Mouse (Mus musculus): ENCODE results near the gene Wdr63.

Gene Wdr63

DNA sequence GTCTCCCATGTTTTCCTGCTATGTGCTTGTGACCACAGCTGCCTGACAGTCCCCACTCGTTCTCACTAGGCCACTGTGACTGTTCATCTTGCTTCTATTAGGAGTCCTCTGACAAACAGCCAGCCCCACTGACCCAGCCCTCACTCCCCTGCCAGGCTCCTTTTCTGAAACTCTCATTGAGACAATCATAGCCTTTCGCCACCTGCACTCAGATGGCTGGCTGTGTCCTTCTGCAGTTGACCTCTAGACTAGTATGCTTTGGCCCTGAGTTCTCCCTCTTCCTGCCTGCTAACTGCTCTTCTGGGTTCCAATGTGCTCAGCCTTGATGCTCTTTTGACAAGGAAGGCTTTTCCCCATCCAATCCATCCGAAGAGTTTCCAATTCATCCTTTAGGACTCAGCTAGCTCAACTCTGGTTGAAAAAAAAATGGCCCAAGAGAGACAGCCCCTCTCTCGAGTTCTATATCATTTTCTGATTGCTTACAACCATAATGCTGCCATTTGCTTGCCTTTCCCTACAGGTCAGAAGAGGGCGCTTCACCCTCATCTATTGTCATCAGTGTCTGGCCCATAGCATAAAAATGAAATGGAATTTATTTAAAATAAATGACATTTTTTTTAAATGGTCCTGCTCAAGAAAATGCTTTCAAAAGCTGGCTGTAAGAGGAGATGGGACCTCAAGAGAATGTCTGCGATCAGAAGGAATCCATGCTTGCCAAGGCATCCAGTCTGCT, 54.7 kb downstream of the Wdr63 start:
- in situ Hi-C loops (cut with MseI, MboI): no loop called here

- in situ Hi-C loops (cut with MseI, MboI): no loop called here
Observed at GRCm38 (mm10) chr3:146051277-146052007, 56.5 kb downstream of the Wdr63 start.

- in situ Hi-C loops (cut with MseI, MboI): no loop called here
Observed at GRCm38 (mm10) chr3:146049951-146050350, 58.0 kb downstream of the Wdr63 start.

DNA sequence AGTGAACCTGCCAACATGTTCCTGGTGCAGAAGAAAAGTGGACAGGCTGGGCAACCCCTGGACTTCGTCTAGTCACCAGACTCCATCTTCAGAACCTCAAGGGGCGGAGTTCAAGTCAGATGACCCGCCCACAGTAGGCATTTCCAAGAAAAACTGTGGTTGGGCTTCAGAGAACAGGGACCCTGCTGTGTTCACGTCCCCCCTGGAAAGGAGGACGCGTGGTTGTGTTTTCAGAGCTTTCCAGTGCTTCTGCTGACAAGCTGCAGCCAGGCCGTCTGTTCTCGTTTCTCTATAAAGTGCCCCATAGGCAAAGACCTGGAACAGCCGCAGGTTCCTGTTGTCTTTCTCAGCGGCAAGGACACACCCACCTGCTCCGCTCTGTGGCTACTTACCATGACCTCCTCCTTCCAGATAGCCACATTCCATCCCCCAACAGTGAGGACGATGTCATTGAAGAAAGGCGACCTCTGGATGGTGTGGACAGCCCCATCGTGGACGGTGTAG, 60.2 kb downstream of the Wdr63 start:
- in situ Hi-C loops (cut with MseI, MboI): no loop called here

GRCm38 (mm10) chr3:146046076-146046475, 61.9 kb downstream of the Wdr63 start:
- in situ Hi-C loops (cut with MseI, MboI): no loop called here

GRCm38 (mm10) chr3:146044977-146045376, 63.0 kb downstream of the Wdr63 start:
- in situ Hi-C loops (cut with MseI, MboI): no loop called here

DNA sequence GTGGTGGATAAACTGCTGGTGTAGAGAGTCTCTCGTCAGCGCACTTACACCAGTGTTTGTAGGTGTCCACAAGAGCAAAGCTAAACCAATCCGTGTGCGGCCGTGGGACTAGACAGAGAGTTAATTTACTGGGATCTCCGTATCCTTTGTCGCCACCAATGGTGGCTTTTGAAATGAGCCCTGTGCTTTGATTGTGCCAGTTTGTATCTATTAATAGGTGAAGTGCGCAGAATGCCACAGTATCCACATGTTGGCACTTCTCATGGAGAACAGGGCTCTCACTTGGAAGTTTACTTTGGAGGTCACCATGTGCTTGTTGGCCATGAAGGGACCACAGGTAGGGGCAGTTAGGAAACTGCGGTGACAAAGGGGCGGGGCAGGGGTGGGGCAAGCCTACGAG, 66.5 kb downstream of the Wdr63 start:
- in situ Hi-C loops (cut with MseI, MboI): no loop called here

GRCm38 (mm10) chr3:146039132-146039903, 68.6 kb downstream of the Wdr63 start:
- in situ Hi-C loops (cut with MseI, MboI): no loop called here

- in situ Hi-C loops (cut with MseI, MboI): no loop called here
Observed at GRCm38 (mm10) chr3:146037906-146038305, 70.0 kb downstream of the Wdr63 start.

DNA sequence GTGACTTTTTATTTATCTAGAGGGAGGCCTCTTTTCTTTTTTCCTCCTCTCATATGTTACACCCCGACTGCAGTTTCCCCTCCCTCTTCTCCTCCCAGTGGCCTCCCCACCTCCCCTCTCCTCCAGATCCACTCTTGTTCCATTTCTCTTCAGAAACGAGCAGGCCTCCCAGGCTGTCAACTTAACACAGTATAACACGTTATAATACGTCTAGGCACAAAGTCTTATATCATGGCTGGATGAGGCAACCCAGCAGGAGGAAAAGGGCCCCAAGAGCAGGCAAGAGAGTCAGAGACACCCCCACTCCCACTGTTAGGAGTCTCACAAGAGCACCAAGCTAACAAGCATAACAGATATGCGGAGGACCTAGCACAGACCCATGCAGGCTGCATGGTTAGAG, 75.0 kb downstream of the Wdr63 start:
- in situ Hi-C loops (cut with MseI, MboI): no loop called here

DNA sequence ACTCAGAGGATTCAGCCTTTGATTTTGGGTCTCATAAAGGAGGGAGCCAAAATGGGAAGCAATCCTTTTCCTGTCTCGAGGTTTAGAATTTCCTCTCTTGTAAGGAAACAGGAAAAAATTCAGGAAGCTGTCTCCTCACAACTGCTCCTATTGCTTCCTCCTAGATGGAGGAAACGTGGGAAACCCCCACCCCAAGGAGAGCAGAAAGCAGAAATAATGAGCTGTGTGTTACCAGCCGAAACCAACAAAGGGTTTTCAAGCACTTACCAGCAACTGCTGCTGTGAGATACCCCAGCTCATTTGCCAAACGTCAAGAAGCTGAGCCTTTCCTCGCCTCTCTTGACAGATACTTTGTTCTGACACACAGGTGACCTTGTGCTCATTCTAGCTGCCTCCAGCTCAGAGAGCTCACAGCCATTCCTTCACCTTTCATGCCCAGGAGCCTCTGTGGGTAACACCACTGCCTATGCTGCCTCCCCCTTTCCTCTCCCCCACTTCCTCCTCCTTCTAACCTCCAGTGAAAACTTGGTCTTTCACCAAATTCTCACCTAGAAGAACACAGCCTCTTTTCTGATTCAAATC, 77.6 kb downstream of the Wdr63 start:
- in situ Hi-C loops (cut with MseI, MboI): no loop called here

DNA sequence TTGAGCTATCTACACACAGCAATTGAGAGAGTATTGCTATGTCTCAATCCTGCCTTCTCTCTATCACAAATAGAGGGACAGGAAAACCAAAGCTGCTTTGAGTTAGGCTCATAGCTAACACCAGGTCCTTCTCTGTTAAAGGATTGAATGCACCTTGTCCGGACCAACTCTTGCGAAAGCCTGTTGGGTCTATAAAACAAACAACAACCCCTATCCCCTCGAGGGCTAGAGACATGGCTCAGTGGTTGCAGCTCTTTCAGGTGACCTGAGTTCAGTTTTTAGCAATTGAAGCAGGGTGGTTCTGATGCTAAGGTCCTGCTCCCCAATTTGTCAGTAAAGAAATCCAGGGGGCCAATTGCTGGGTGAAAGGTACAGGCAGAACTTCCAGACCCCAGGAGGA, 78.7 kb downstream of the Wdr63 start:
- in situ Hi-C loops (cut with MseI, MboI): no loop called here

GRCm38 (mm10) chr3:146028406-146028805, 79.5 kb downstream of the Wdr63 start:
- in situ Hi-C loops (cut with MseI, MboI): no loop called here

- in situ Hi-C loops (cut with MseI, MboI): no loop called here
Observed at GRCm38 (mm10) chr3:146027116-146027515, 80.8 kb downstream of the Wdr63 start.

GRCm38 (mm10) chr3:146025499-146025898, 82.4 kb downstream of the Wdr63 start:
- in situ Hi-C loops (cut with MseI, MboI): no loop called here

GRCm38 (mm10) chr3:146024746-146025145, 83.2 kb downstream of the Wdr63 start:
- in situ Hi-C loops (cut with MseI, MboI): no loop called here

DNA sequence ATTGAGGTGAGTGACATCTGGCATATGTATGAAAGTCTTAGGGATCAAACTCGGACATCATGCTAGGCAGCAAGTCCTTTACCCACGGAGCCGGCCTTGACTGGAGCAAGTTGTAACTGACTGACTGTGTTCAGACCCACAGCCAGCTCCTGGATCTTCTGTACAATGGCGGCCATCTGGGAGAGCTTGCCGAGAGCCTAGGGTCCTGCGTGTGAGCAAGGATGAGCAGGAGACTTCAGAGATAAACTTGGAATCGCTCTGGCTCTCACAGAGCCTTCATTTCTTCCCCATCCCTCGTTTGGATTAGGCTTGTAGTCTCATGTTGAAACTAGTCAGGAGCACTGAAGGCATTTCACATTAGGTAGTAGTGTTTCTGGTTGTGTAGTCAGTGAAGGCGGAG, 85.7 kb downstream of the Wdr63 start:
- in situ Hi-C loops (cut with MseI, MboI): no loop called here

DNA sequence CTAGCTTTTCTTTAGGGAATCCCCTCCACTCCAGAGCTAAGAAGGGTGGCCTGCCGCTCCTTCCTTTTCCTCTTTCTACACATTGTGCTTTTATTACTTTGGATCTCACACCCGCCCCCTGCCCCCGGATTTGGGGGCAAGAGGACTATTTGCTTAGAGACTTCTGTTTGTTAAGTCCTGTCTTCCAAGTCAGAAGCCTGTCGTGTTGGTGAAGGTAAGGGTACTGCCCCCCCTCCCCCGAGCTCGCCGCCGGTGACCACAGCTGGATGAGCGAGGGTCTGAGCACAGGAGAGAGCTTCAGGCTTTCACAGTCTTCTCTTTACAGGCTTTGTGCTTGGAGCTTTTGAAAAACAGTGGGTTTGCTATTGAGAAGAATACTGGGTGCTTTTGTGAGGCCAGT, 90.4 kb downstream of the Wdr63 start:
- in situ Hi-C loops (cut with MseI, MboI): no loop called here

- in situ Hi-C loops (cut with MseI, MboI): no loop called here
Observed at GRCm38 (mm10) chr3:146016979-146017378, 91.0 kb downstream of the Wdr63 start.

DNA sequence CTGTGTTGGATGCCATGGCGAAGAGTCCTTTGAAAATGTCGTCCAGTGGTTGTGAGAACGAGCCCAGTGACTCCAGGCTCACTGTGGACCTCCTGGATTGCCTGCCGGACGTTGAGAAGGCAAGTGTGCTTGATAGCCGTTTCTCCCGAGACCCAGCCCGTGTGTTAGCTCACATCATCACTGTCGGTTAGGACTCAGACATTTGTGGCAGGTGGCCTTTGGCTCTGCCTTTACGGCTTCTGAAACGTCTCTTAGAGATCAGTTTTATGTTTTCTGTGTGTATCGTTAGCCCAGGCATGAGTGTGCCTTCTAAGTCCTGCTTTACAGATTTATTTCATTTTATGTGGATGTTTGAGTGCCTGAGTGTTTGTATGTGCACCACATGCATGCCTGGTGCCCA, 93.6 kb downstream of the Wdr63 start:
- in situ Hi-C loops (cut with MseI, MboI): no loop called here

- in situ Hi-C loops (cut with MseI, MboI): no loop called here
Observed at GRCm38 (mm10) chr3:146013490-146013889, 94.4 kb downstream of the Wdr63 start.

Measured in mouse trophoblast stem cell (cell line).